Mouse (Mus musculus) myocyte (in vitro differentiated cells): ENCODE results near the gene Thada. TPM values are rescaled to one million over a fixed set of nuclear protein-coding genes. Genes with fewer than 3 reads are reported as not detected.

Experiments used
- H3K27me3 ChIP-seq: one replicate; pipeline ENCODE4 v1.6.1; 2011; ENCODE audit not compliant: control insufficient read depth, insufficient read depth, insufficient read length
- H3K36me3 ChIP-seq: one replicate; pipeline ENCODE4 v1.6.1; 2011; ENCODE audit not compliant: control insufficient read depth, insufficient read depth
- H3K4me2 ChIP-seq: one replicate; pipeline ENCODE4 v1.6.1; 2011; ENCODE audit warnings: low read depth, control low read depth
- H3K4me3 ChIP-seq: one replicate; pipeline ENCODE4 v1.5.1; 2011; ENCODE audit warnings: mild to moderate bottlenecking, control low read depth, moderate library complexity
- H3K79me2 ChIP-seq: one replicate; pipeline ENCODE4 v1.6.1; 2011; ENCODE audit not compliant: control insufficient read depth, insufficient read depth
- H3ac ChIP-seq: one replicate; pipeline ENCODE4 v1.6.1; 2011; ENCODE audit not compliant: control insufficient read depth, insufficient read length
- CEBPB ChIP-seq: IDR thresholded peaks from 2 replicates; pipeline ENCODE4 v1.6.1; 2011; ENCODE audit warnings: mild to moderate bottlenecking, moderate library complexity; ENCODE audit not compliant: poor library complexity, insufficient read depth, severe bottlenecking
- E2F4 ChIP-seq: IDR thresholded peaks from one replicate; pipeline ENCODE4 v1.6.1; 2011; ENCODE audit warnings: mild to moderate bottlenecking, control low read depth, moderate library complexity; ENCODE audit not compliant: insufficient read depth
- MAX ChIP-seq: IDR thresholded peaks from one replicate; pipeline ENCODE4 v1.6.1; 2011; ENCODE audit warnings: low read depth, mild to moderate bottlenecking, control low read depth
- MYOD1 ChIP-seq, 3 experiments: IDR thresholded peaks; one replicate each; pipeline ENCODE4 v1.6.1; 2011; ENCODE audit warnings: control low read depth in 2 of 3, low read depth in 2 of 3, mild to moderate bottlenecking in 2 of 3, moderate library complexity in 1 of 3; ENCODE audit not compliant: insufficient read length in 2 of 3, control insufficient read depth in 1 of 3
- MYOG ChIP-seq, 3 experiments: IDR thresholded peaks; one replicate each; pipeline ENCODE4 v1.6.1; 2011; ENCODE audit warnings: control low read depth in 2 of 3, low read depth in 2 of 3, mild to moderate bottlenecking in 2 of 3; ENCODE audit not compliant: insufficient read length in 2 of 3, control insufficient read depth in 1 of 3, insufficient read depth in 1 of 3
- POLR2A ChIP-seq: IDR thresholded peaks from one replicate; pipeline ENCODE4 v1.6.1; 2011; ENCODE audit warnings: low read depth, mild to moderate bottlenecking, control low read depth, moderate library complexity; ENCODE audit not compliant: insufficient read length
- POLR2AphosphoS2 ChIP-seq: IDR thresholded peaks from one replicate; pipeline ENCODE4 v1.6.1; 2011; ENCODE audit warnings: low read depth, control low read depth; ENCODE audit not compliant: insufficient read length
- REST ChIP-seq: IDR thresholded peaks from one replicate; pipeline ENCODE4 v1.6.1; 2011; ENCODE audit warnings: mild to moderate bottlenecking, control low read depth, moderate library complexity; ENCODE audit not compliant: insufficient read depth, insufficient read length
- SRF ChIP-seq: IDR thresholded peaks from one replicate; pipeline ENCODE4 v1.6.1; 2011; ENCODE audit warnings: low read depth; ENCODE audit not compliant: control insufficient read depth, insufficient read length
- TCF12 ChIP-seq: IDR thresholded peaks from one replicate; pipeline ENCODE4 v1.6.1; 2011; ENCODE audit warnings: mild to moderate bottlenecking, control low read depth; ENCODE audit not compliant: poor library complexity, insufficient read depth, severe bottlenecking
- TCF3 ChIP-seq: IDR thresholded peaks from one replicate; pipeline ENCODE4 v1.6.1; 2011; ENCODE audit warnings: low read depth, control low read depth; ENCODE audit not compliant: insufficient read length
- USF1 ChIP-seq: IDR thresholded peaks from one replicate; pipeline ENCODE4 v1.6.1; 2011; ENCODE audit warnings: low read depth, mild to moderate bottlenecking, control low read depth, moderate library complexity
- polyA plus RNA-seq: library from polyadenylated mRNA; unstranded; fragments of >200 nt; fragmentation: generic; extraction: Trizol; gene quantifications from one replicate; pipeline ENCODE4 v1.2.1, GENCODE M21; 2012; ENCODE audit warnings: missing spikeins

Gene Thada
- polyA plus RNA-seq, 1 experiment, result 5.5 TPM

- no peak overlapping the region for H3ac ChIP-seq
- no peaks in the 10 kb centered on the region for H3K27me3 ChIP-seq
- H3K79me2 ChIP-seq, result no peaks in the 10 kb centered on the region
- no peak overlapping the region for H3K4me2 ChIP-seq
- TF ChIP-seq TCF12 (no peak), TCF3 (no peak), MYOD1 (IDR thresholded peaks at IDR 0.05; ENCODE audit: control insufficient read depth in 1 of 3, insufficient read length in 2 of 3, low read depth in 2 of 3) (no peak), POLR2AphosphoS2 (no peak), USF1 (no peak), MYOG (IDR thresholded peaks at IDR 0.05; ENCODE audit: control insufficient read depth in 1 of 3, insufficient read depth in 1 of 3, insufficient read length in 2 of 3, low read depth in 2 of 3) (no peak), MAX (no peak), CEBPB (no peak), POLR2A (no peak), E2F4 (no peak), REST (no peak), SRF (no peak)
- H3K4me3 ChIP-seq, result no peak overlapping the region
- H3K36me3 ChIP-seq, result peaks cover 11% of the 10 kb centered on the region
These were observed 210.2 kb downstream of the Thada start for GRCm38 (mm10) chr17:84255841-84256240.

- Histone ChIP-seq H3K36me3 (peaks cover 18% of the 10 kb centered on the region), H3K4me3 (no peak overlapping the region), H3ac (no peak overlapping the region), H3K79me2 (no peaks in the 10 kb centered on the region), H3K4me2 (no peak overlapping the region), H3K27me3 (no peaks in the 10 kb centered on the region)
- no peak for TF ChIP-seq POLR2AphosphoS2
- no peak for TF ChIP-seq CEBPB
- no peak for TF ChIP-seq REST
- no peak for TF ChIP-seq MAX
- TF ChIP-seq TCF12, result no peak
- no peak for TF ChIP-seq MYOD1 (IDR thresholded peaks at IDR 0.05; ENCODE audit: control insufficient read depth in 1 of 3, insufficient read length in 2 of 3, low read depth in 2 of 3)
- TF ChIP-seq USF1, result no peak
- TF ChIP-seq POLR2A, result no peak
These were observed 214.6 kb downstream of the Thada start for GRCm38 (mm10) chr17:84251426-84251825.

- H3K79me2 ChIP-seq, result no peaks in the 10 kb centered on the region
- TF ChIP-seq POLR2AphosphoS2, result no peak
- no peak for TF ChIP-seq CEBPB
- TF ChIP-seq TCF3, result no peak
- TF ChIP-seq POLR2A, result no peak
- TF ChIP-seq REST, result no peak
- TF ChIP-seq TCF12, result no peak
- TF ChIP-seq MYOG (IDR thresholded peaks at IDR 0.05; ENCODE audit: control insufficient read depth in 1 of 3, insufficient read depth in 1 of 3, insufficient read length in 2 of 3, low read depth in 2 of 3), result no peak
- no peak for TF ChIP-seq SRF
- no peak for TF ChIP-seq MYOD1 (IDR thresholded peaks at IDR 0.05; ENCODE audit: control insufficient read depth in 1 of 3, insufficient read length in 2 of 3, low read depth in 2 of 3)
- TF ChIP-seq E2F4, result no peak
- TF ChIP-seq MAX, result no peak
- H3K4me3 ChIP-seq, result no peak overlapping the region
- H3K27me3 ChIP-seq, result no peaks in the 10 kb centered on the region
- H3ac ChIP-seq, result no peak overlapping the region
- no peaks in the 10 kb centered on the region for H3K36me3 ChIP-seq
- no peak overlapping the region for H3K4me2 ChIP-seq
These were observed 221.7 kb downstream of the Thada start for GRCm38 (mm10) chr17:84244182-84244920.

- H3K79me2 ChIP-seq, result no peaks in the 10 kb centered on the region
These were observed 222.2 kb downstream of the Thada start for GRCm38 (mm10) chr17:84243759-84244158.

More at GRCm38 (mm10) chr17:84243759-84244158, 222.2 kb downstream of the Thada start:
- no peak overlapping the region for H3K4me2 ChIP-seq
- H3K27me3 ChIP-seq, result no peaks in the 10 kb centered on the region
- no peak overlapping the region for H3K4me3 ChIP-seq
- H3K36me3 ChIP-seq, result no peaks in the 10 kb centered on the region
- H3ac ChIP-seq, result no peak overlapping the region
- no peak for TF ChIP-seq SRF
- TF ChIP-seq CEBPB, result no peak
- no peak for TF ChIP-seq MYOG (IDR thresholded peaks at IDR 0.05; ENCODE audit: control insufficient read depth in 1 of 3, insufficient read depth in 1 of 3, insufficient read length in 2 of 3, low read depth in 2 of 3)
- no peak for TF ChIP-seq TCF12
- TF ChIP-seq MAX, result no peak
- no peak for TF ChIP-seq USF1
- TF ChIP-seq POLR2A, result no peak
- no peak for TF ChIP-seq E2F4
- TF ChIP-seq MYOD1 (IDR thresholded peaks at IDR 0.05; ENCODE audit: control insufficient read depth in 1 of 3, insufficient read length in 2 of 3, low read depth in 2 of 3), result no peak
- TF ChIP-seq POLR2AphosphoS2, result no peak
